Mouse (Mus musculus) midbrain, embryonic 11.5 days (tissue): ENCODE results near the gene Kif2c. TPM values are rescaled to one million over a fixed set of nuclear protein-coding genes. Genes with fewer than 3 reads are reported as not detected.
A peak's percentile ranks its signal among the peaks of the same experiment; 100 is the strongest.

Experiments
- ATAC-seq: fragments of 200-750 bp; cut with Nextera tagmentation; 2 replicates; pipeline ENCODE4 v1.8.0; 2017; ENCODE audit warnings: moderate TSS enrichment, moderate library complexity; ENCODE audit not compliant: low FRiP score
- DNase-seq: peaks from one replicate; pipeline ENCODE4 v3.0.0; 2015; ENCODE audit warnings: low spot score; ENCODE audit errors: missing footprints
- H3K27ac ChIP-seq: fragments of 300-500 bp; sonication (generic); 2 replicates; pipeline ENCODE4 v1.5.1; 2014; ENCODE audit warnings: low read depth, low read length
- H3K27me3 ChIP-seq: fragments of 300-500 bp; sonication (generic); 2 replicates; pipeline ENCODE4 v1.6.1; 2014; ENCODE audit warnings: mild to moderate bottlenecking, low read length, moderate library complexity, mixed read lengths; ENCODE audit not compliant: control insufficient read depth, insufficient read depth
- H3K36me3 ChIP-seq: fragments of 300-500 bp; sonication (generic); 2 replicates; pipeline ENCODE4 v1.6.1; 2014; ENCODE audit warnings: mild to moderate bottlenecking, low read length, moderate library complexity, mixed read lengths; ENCODE audit not compliant: control insufficient read depth, insufficient read depth
- H3K4me1 ChIP-seq: fragments of 300-500 bp; sonication (generic); 2 replicates; pipeline ENCODE4 v1.6.1; 2014; ENCODE audit warnings: low read length; ENCODE audit not compliant: control insufficient read depth, insufficient read depth
- H3K4me2 ChIP-seq: fragments of 300-500 bp; sonication (generic); 2 replicates; pipeline ENCODE4 v1.6.1; 2014; ENCODE audit warnings: mild to moderate bottlenecking, moderate library complexity
- H3K4me3 ChIP-seq: fragments of 300-500 bp; sonication (generic); 2 replicates; pipeline ENCODE4 v1.5.1; 2014; ENCODE audit warnings: low read depth, low read length
- H3K9ac ChIP-seq: fragments of 300-500 bp; sonication (generic); 2 replicates; pipeline ENCODE4 v1.6.1; 2014; ENCODE audit warnings: low read length
- H3K9me3 ChIP-seq: fragments of 300-500 bp; sonication (generic); 2 replicates; pipeline ENCODE4 v1.6.1; 2016; ENCODE audit warnings: low read length; ENCODE audit not compliant: control insufficient read depth
- WGBS: fragments of 180-500 bp; shearing (Covaris S2); extraction: QIAGEN DNeasy Blood & Tissue Kit; methylation state at CpG from one replicate; pipeline ENCODE4 v1.1.7; 2014; 5-methylcytosine and 5-hydroxymethylcytosine counted together
- polyA plus RNA-seq: library from polyadenylated mRNA; unstranded; fragments of >200 nt; fragmentation: Nextera tagmentation; extraction: Ambion mirVana; gene quantifications from 2 replicates; pipeline ENCODE4 v1.2.1, GENCODE M21; 2014

The Kif2c gene
- polyA plus RNA-seq, 1 experiment from 2014 or later, result 103 TPM

GRCm38 (mm10) chr4:117146176-117146575 is 36.3 kb downstream of the Kif2c start:
- no peak overlapping the region for H3K4me3 ChIP-seq
- no peak overlapping the region for H3K4me2 ChIP-seq
- peak; percentile 94 for DNase-seq
- H3K4me1 ChIP-seq, result no peaks in the 10 kb centered on the region
- no peaks in the 10 kb centered on the region for H3K9me3 ChIP-seq
- H3K27me3 ChIP-seq, result no peaks in the 10 kb centered on the region
- H3K9ac ChIP-seq, result no peak overlapping the region
- 30% methylated on average over 15 of the region's 15 CpGs for WGBS
- H3K27ac ChIP-seq, result no peak overlapping the region
- H3K36me3 ChIP-seq, result peaks cover 9% of the 10 kb centered on the region
- peak; percentile 27; the same call in 1 of the 2 replicates for ATAC-seq

- ATAC-seq (no peak), DNase-seq (no peak)
- Histone ChIP-seq H3K9me3 (no peaks in the 10 kb centered on the region), H3K9ac (no peak overlapping the region), H3K4me1 (no peaks in the 10 kb centered on the region), H3K4me3 (no peak overlapping the region), H3K27me3 (no peaks in the 10 kb centered on the region), H3K4me2 (no peak overlapping the region), H3K27ac (no peak overlapping the region), H3K36me3 (peaks cover 4% of the 10 kb centered on the region; the same call in 1 of the 2 replicates)
- 95% methylated on average over 13 of the region's 13 CpGs for WGBS
Measured at GRCm38 (mm10) chr4:117145248-117145647, 37.2 kb downstream of the Kif2c start.

- Histone ChIP-seq H3K27me3 (no peaks in the 10 kb centered on the region), H3K9me3 (no peaks in the 10 kb centered on the region), H3K4me2 (no peak overlapping the region), H3K36me3 (no peaks in the 10 kb centered on the region), H3K27ac (no peak overlapping the region), H3K9ac (no peak overlapping the region), H3K4me3 (no peak overlapping the region), H3K4me1 (no peaks in the 10 kb centered on the region)
- WGBS, result 75% methylated on average over 7 of the region's 7 CpGs
- ATAC-seq (no peak), DNase-seq (no peak)
Measured at GRCm38 (mm10) chr4:117143023-117143422, 39.4 kb downstream of the Kif2c start.

GRCm38 (mm10) chr4:117140613-117141012 is 41.8 kb downstream of the Kif2c start:
- H3K4me1 ChIP-seq, result no peaks in the 10 kb centered on the region
- no peak overlapping the region for H3K9ac ChIP-seq
- H3K36me3 ChIP-seq, result no peaks in the 10 kb centered on the region
- H3K27ac ChIP-seq, result no peak overlapping the region
- DNase-seq (peak; percentile 80), ATAC-seq (no peak)
- no peaks in the 10 kb centered on the region; the same call in 1 of the 2 replicates for H3K27me3 ChIP-seq
- no peak overlapping the region for H3K4me2 ChIP-seq
- no peaks in the 10 kb centered on the region for H3K9me3 ChIP-seq
- H3K4me3 ChIP-seq, result no peak overlapping the region
- 36% methylated on average over 4 of the region's 4 CpGs for WGBS

GRCm38 (mm10) chr4:117139217-117139612 is 43.2 kb downstream of the Kif2c start:
- no peak overlapping the region for H3K4me2 ChIP-seq
- H3K27ac ChIP-seq, result no peak overlapping the region
- WGBS, result 0% methylated on average over 2 of the region's 2 CpGs
- ATAC-seq (0 out of 2 replicates have a peak, but pooled peaks have one; percentile 35), DNase-seq (peak; percentile 88)
- H3K9ac ChIP-seq, result no peak overlapping the region
- no peak overlapping the region for H3K4me3 ChIP-seq
- H3K4me1 ChIP-seq, result peaks cover 6% of the 10 kb centered on the region
- no peaks in the 10 kb centered on the region for H3K36me3 ChIP-seq
- no peaks in the 10 kb centered on the region; the same call in 1 of the 2 replicates for H3K27me3 ChIP-seq
- H3K9me3 ChIP-seq, result no peaks in the 10 kb centered on the region

GRCm38 (mm10) chr4:117138295-117139216 is 43.9 kb downstream of the Kif2c start:
- H3K36me3 ChIP-seq, result no peaks in the 10 kb centered on the region
- H3K9ac ChIP-seq, result no peak overlapping the region
- H3K4me2 ChIP-seq, result no peak overlapping the region
- 68% methylated on average over 16 of the region's 17 CpGs for WGBS
- DNase-seq (peak; percentile 21), ATAC-seq (no peak)
- H3K4me1 ChIP-seq, result peaks cover 8% of the 10 kb centered on the region
- H3K4me3 ChIP-seq, result no peak overlapping the region
- H3K27ac ChIP-seq, result no peak overlapping the region
- H3K27me3 ChIP-seq, result no peaks in the 10 kb centered on the region; the same call in 1 of the 2 replicates
- no peaks in the 10 kb centered on the region for H3K9me3 ChIP-seq

- H3K4me2 ChIP-seq, result no peak overlapping the region
- H3K9ac ChIP-seq, result no peak overlapping the region
- H3K36me3 ChIP-seq, result no peaks in the 10 kb centered on the region
- ATAC-seq, result no peak
- no peak overlapping the region for H3K4me3 ChIP-seq
- H3K9me3 ChIP-seq, result no peaks in the 10 kb centered on the region
- WGBS, result 22% methylated on average over 8 of the region's 8 CpGs
- H3K27ac ChIP-seq, result no peak overlapping the region
- no peaks in the 10 kb centered on the region; the same call in 1 of the 2 replicates for H3K27me3 ChIP-seq
- DNase-seq, result peak; percentile 79
- peaks cover 27% of the 10 kb centered on the region for H3K4me1 ChIP-seq
Measured at GRCm38 (mm10) chr4:117136034-117136433, 46.4 kb downstream of the Kif2c start.

GRCm38 (mm10) chr4:117134601-117134995 is 47.8 kb downstream of the Kif2c start:
- ATAC-seq, result no peak
- Histone ChIP-seq H3K4me3 (no peak overlapping the region), H3K9me3 (no peaks in the 10 kb centered on the region), H3K36me3 (no peaks in the 10 kb centered on the region), H3K9ac (peak overlapping the region; percentile 47; the same call in 1 of the 2 replicates), H3K4me2 (no peak overlapping the region), H3K4me1 (peaks cover 34% of the 10 kb centered on the region), H3K27ac (no peak overlapping the region), H3K27me3 (peaks cover 3% of the 10 kb centered on the region; the same call in 1 of the 2 replicates)
- peak; percentile 77 for DNase-seq
- 30% methylated on average over 2 of the region's 2 CpGs for WGBS
